Mouse (Mus musculus) mouse embryonic stem cell (cell line): Measurements from ENCODE around the gene Hamp2.

Experiments used
- in situ Hi-C, 2 experiments: fragments of 300-500 bp; cut with MboI; formaldehyde crosslinking; loops; 1 replicate in 1 of 2; 3 replicates in 1 of 2; pipeline ENCODE4 v1.14.3; 2019 to 2020; ENCODE audit warnings: low sequenced_read_pairs in 2 of 2, low pct_unique_long_range_greater_than_20kb in 1 of 2, mixed read lengths in 1 of 2; ENCODE audit not compliant: unreplicated experiment in 1 of 2

Gene Hamp2

DNA sequence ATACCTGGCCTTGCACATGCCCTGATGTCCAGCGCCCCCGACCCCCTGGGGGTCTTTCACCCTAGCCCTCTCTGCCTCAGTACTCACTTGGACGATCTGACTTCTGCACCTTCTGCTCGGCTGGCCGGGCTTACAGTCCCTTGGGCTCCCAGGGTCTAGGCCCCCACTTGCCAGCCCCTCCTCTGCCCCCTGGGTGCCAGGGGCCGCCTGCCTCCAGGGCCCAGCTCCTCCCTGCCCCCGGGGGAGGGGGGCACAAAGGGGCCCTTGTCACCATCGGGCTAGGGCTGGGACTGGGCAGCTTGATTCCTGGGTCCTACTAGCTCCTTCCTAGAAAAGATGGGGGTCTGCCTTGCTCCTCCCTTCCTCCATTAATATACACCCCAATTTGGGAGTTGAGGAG is 9.7 kb downstream of the Hamp2 start, which contains the start of gene Mag:
Gene Mag, minus strand, starts transcription at position 142 of the 400 bp plus-strand sequence.
- in situ Hi-C loops: no loop called here

DNA sequence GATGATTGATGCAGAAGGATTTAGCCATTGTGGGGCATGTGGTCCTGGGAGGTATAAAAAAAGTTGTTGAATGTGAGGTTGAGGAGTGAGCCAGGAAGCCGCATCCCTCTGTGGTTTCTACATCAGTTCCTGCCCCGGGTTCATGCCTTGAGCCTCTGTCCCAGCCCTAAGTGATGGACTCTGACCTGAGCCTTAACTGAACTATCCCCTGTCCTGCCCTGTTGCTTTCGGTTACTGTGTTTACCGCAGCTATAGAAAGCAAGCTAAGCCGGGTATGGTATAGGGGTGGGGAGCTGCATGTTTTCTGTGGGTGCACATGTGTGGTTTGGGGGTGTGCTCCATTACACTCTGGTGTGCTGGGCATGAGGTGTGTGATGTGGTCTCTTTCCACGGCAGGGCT is 14.7 kb downstream of the Hamp2 start:
- in situ Hi-C loops: no loop called here

DNA sequence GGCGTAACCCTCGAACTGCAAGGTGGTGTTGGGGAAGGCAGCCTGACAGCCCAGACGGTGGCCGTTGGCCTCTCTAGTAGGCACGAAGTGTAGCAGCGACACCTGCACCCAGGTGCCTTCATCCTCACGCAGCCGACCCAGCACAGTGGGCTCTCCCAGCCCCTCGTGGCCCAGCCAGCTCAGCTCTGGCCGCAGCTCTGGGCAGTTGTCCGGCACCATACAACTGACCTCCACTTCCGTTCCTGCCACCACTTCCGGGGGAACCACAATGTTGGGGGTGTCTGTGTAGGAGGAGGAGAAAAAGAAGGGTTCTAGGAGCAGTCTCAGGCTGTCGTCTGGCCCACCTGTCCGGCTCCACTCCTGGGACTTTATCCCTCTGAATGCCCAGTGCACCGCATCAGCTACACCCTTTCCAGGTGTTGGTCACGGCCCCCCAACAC is 15.5 kb downstream of the Hamp2 start:
- in situ Hi-C loops: no loop called here

DNA sequence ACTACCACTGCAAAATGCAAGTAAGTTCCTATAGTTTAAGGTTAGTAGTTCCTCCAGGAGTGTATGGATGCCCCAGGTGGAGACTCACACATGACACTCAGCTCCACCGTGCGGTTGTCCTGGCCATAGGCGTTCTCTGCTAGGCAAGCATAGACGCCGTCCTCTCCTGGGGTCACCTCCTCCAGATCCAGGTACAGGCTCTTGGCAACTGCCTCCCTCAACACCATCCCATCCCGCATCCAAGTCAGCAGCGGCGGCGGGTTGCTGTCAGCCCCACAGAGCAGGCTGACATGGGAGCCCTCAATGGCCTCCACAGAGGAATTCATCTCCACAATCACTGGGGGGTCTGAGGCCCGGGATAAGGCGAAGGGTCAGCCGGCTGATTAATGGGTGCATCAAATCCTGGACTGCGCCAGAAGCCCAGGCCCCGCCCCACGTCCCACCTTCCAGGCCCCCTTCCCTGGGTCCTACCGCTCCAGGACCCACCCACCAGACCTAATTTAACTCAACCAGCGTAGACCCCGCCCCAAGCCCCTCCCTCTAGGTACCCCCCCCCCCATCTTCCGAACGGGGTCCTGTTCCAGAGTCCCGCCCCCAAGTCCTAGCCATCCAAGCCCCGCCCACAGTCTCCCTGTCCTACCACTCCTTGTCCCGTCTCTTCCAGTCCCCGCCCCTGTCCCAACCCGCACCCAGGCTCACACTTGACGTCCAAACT is 16.0 kb downstream of the Hamp2 start:
- in situ Hi-C loops: no loop called here

DNA sequence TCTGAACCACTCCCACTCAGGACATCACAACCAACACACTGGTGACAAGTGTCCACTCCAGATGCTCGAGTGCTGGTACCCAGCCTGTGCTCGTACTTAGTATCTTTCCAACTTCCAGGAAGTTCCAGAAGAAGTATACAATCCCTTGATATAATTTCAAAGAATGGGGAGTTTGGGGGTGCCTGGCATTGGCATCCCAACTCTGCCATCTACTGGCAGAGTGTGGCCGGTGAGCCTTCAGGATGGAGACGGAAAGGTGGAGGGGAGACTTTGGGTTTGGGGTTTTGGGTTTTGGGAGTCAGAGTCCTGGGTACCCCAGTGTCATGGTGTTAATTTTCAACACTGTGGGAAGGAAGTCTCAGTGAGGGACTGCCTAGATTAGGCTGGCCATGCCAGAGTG is 20.4 kb downstream of the Hamp2 start:
- in situ Hi-C loops: no loop called here

DNA sequence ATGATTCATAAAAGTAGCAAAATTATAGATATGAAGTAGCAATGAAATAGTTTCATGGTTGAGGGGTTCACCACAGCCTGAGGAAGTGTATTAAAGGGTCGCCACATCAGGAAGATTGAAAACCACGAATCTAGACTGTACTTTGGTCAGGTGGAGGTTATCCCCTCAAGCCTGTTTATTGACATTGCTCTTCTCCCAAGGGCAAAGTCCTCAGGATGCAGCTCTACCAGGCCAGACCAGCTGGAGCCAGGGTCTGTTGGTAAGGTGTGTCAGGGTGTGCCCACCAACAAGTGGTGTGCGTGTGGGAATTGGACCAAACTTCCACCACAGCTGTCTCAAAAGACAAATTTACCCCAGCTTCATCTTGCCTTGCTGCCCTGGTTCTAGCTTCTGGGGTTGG is 29.3 kb downstream of the Hamp2 start:
- in situ Hi-C loops: no loop called here

DNA sequence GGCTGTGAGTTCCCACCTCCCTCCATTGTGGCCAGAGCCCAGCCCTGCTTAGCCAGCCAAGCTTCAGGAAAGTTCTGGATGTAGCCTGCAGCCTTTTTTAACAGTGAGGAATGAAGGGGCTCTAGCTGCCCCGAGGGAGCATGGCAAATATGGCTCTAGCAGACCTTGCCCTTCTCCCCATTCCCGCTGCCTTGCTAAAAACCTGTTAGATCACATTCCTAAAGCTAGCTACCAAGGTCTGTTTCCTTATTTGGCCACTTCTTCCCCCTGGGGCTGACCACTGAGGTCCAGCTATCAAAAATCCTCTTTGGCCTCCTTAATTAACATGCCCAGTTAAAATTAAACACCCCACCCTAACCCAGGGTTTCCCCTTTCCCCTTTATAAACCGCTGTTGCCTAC is 32.0 kb downstream of the Hamp2 start:
- in situ Hi-C loops: no loop called here

DNA sequence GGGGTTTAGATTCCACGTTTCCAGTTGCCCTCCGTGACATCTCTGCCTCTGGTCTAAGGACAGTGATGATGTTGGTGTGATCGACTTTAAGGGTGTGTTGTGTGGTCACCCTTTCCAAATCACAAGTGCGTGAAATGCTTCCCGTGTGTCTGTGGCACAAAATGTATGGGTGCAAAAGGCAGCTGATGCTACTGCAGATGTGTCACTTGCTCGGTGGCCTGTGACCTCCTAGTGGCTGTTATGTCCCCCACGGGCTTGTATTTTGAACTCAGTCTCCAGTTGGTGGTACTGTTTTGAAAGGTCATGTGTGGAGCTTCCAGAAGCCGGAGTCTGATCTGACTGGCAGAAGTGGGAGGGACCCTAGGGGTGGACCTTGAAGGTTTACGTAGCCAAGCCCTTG is 32.7 kb downstream of the Hamp2 start:
- in situ Hi-C loops: no loop called here

DNA sequence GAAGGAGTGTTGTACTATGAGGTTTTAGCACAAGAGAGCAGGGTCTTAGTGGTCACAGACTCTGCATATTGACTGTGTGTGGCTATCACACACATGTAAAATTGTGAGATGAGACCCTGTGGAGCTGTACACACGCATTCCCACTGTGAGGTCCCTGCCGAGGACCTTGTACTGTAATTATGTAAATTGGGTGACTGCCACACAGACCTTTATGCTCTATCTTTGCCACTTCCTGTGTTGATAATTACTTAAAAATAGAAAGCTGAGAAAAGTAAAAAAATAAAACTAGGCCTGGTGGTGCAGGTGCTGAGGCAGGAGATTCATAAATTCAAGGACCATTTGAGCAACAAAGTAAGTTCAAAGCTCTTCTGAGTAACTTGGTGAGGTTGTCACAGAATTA is 33.8 kb downstream of the Hamp2 start:
- in situ Hi-C loops: no loop called here

DNA sequence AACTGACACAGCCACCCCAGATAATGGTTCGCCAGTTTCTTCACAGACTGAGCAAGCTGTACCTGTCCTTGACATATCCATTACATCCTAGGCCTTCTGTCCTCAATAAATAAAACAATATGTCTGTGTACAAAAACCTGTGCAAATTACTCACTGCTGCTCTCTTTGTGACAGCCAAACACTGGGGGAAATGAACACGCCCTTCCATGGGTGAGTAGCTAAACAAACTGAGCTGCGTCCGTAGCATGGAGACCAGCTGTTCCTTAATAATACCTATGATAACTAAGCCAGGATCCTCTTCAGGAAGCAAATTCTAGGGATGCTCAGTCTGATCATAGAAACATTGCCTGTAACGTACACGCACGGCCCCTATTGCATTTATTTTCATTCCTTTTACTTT is 35.7 kb downstream of the Hamp2 start:
- in situ Hi-C loops: no loop called here

DNA sequence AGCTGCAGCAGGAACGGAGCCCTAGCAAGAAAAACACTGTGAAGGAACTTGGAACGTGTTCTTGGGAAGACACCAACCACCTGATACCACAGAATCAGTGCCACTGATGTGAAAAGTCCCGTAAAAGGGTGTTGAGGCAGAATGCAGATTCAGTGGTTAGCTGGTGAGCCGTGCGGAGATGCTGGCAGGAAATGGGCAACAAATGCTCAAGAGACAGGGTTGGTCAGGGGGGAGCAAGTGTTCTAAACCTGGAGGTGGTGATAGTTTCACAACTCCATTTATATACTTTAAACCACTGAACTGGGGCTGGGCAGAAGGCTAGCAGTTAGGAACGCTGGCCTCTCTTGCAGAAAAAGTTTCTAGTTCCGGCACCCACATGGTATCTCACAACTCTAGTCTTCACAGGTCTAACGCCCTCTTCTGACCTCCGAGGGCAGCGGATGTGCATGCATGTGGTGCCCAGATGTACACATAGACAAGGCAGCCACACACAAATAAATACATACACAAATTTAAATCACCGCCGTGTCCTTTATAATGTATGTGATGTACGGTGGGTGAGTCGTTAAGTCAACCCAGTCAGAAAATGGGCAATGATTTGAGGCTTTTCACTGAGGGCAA is 36.8 kb downstream of the Hamp2 start:
- in situ Hi-C loops: no loop called here

DNA sequence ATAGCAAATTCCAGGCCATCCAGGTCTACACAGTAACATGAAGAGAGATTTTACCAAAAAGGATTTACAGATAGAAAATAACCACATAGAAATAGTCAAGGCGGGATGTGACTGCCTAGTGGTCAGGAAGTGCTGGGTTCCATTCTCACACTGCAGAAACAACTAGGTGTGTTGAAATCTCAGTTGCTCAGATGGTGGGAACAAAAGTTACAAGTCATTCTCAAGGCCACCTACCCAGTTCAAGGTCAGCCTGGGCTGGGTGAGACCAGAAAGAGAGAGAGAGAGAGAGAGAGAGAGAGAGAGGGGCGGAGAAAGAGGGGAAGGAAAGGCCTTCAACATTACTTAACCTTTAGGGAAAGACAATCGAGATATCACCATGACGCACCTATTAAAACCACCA is 37.6 kb downstream of the Hamp2 start:
- in situ Hi-C loops: no loop called here

DNA sequence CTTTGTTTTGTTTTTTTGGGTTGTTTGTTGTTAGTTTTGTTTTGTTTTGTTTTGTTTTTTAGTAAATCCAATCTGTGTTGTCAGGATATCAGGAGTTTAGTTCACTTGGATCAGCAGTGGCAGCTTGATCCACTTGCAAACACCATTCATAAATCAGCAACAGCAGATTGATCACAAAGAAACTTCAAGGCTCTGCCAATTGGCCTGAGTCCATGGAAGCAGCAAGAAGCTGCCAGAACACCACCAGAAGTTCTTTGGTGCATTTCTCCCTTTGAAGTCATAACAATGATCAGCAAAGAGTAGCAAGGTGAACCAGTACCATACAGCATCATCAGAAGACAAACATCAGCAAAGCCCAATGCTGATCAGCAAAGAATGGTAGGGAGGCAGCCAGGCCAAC is 40.4 kb downstream of the Hamp2 start:
- in situ Hi-C loops: no loop called here

DNA sequence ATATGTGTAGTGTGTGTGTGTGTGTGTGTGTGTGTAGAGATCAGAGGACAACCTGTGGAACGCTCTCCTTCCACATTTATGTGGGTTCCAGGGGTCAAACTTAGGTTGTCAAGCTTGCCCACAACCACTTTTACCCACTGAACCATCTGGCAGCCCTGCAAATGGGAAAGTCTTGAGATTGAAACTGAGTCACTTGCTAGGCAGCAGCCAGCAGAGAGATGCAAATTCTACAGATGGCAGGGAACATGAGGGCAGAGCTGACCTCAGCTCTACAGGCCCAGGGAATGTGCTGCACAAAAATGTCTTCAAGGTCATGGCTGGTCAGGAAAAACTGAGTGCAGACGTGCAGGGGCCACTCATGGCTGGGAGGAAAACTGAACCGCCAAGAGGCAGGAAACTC is 43.1 kb downstream of the Hamp2 start:
- in situ Hi-C loops: no loop called here

DNA sequence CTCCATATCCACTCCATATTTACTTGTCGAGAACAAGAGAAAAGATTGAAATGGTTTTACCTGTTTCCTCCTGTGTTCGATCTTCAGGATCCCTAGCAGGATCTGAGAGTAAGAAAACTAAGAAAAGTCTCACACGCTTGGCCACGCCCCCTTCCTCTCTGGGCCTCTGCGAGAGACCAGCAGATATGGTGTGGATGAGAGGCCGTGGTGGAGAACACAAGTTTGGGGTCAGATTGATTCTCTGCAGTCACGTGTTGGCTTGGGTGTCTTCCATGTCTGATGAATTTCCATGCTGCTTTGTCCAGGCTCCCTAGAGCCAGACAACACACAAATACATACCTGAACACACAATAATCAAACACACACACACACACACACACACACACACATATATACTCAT is 44.3 kb downstream of the Hamp2 start, which contains the start of gene Cd22:
Gene Cd22, minus strand, starts transcription at position 167 of the 400 bp plus-strand sequence.
- in situ Hi-C loops: no loop called here

DNA sequence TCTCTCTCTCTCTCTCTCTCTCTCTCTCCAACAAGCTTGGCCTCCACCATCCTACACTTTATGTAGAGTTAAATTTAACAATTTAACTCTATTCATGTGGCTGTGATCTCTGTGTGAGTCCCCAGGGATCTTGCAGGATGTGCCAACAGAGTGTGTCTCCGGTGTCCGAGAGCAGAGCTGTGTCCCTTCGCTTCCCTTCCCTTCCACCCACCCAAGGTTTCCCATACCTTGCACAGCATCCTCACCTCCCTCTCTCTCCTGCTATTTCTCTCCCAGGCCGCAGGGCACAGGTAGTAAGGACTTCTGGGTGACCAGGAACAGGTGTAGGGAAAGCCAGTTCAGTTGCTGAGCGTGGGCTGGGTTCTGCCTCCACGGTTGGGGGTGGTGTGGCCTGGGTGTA is 45.5 kb downstream of the Hamp2 start:
- in situ Hi-C loops: no loop called here

DNA sequence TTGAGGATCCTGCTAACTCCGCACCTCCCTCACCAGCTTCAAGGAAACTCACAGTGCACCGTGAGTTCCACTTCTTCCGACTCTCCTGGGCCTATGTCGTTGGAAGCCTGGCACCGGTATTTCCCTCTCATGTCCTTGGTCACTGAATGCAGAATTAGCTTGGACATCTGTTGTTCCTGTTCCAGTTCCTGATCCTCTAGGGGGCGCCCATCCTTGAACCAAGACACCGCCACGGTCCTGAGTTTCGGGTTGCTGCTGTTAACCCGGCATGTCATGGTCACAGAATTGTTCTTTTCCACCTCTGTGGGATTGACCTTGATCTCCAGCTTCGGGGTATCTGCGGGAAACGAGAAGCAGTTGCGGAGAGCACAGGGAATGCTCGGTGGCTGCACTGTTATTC is 51.4 kb downstream of the Hamp2 start:
- in situ Hi-C loops: loop anchor here in 1 of 2 experiments (5.0 kb wide), 1 partner anchor 99 kb away; the partner anchor contains the start of genes Fam187b and Lsr
